Mouse (Mus musculus) neural tube, embryonic 10.5 days (tissue): ENCODE data around the gene Pknox1.

Experiments
- DNase-seq: peaks from one replicate; pipeline ENCODE4 v3.0.0-alpha.2; 2017; ENCODE audit warnings: low spot score; ENCODE audit errors: extremely low spot score

Gene Pknox1

DNA sequence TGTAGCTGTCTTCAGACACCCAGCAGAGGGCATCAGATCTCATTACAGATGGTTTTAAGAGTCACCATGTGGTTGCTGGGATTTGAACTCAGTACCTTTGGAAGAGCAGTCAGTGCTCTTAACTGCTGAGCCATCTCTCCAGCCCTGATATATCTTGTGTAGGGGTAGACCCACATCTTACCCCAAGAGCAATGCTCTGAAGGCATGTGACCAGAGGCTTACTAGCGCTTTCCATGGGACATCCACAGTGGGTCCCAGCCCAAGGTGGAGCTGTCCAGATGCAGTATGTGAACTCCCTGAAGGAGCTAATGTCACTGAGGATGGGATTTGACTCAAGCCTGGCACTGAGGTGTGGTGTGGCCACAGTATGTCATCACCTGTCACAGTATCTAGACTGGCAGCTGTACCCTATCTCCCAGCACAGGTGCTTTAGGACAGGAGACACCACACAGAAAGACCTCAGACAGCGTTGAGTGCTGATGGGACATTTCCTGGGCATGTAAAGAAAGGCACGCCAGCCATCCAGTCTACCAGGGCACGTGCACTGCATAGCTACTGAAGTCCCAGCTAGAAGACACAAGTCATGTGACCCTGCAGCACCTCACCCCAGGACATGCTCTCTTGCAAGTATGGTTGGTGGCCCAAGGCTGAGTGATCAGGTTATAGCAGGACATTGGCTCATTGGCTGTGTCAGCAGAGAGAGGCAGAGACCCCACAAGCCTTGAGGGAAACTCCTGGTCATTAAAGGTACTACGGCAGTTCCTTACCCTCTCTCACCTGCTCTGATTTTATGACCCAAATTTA is 81.9 kb downstream of the Pknox1 start:
- DNase-seq = no peak

DNA sequence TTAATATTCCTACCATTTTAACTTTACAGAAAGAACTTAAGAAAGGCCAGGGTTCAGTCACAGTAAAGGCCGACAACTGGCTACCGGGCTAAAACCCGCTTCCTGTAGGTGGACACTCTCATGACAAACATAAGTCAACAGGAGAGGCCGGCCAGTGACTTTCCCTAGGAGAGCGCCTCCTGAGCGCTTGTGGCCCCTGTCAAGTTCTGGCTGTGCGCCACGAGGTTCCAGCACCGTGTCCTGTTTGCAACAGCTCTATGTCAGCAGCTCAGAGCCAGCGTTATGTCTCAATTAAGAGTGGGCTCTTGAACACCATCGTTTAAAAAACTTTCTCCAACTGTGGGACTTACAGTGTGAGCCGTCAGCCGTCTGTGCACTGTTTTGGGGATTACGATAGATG is 87.6 kb downstream of the Pknox1 start:
- no peak for DNase-seq

DNA sequence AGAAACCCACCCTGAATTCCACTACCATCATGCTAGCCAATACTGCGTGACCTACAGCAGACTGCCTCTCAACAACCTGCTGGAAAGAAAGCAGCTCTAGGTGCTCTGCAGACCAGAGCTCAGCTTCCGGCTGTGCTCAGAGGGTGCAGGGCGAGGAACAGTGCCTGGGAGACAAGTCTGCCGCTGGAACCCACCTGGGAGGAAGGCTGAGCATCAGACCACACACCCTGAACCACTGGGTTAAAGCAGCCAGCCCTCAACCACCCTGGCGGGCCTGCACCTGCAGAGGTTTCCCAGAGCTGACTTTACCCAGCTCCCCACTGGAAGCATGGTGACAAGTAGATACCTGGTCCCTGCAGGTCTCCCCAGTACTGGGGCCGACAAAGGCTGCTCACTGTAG is 88.7 kb downstream of the Pknox1 start:
- DNase-seq = no peak

DNA sequence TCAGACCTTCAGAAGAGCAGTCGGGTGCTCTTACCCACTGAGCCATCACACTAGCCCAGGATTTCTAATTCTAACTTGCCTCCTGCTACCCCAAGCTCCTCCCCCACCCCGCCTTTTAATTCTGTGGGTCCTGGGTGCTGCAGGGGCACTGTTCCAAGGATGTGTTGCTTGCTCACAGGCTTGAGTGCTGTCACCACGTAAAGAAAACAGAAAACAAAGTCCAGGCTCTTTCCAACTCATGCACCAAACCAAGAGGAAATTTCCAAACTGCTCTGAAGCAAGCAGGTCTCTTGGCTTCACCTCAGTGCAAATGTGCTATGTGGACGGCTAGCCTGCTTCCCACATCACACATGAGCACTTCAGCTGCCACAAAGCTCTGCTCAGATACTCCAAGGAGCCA is 90.8 kb downstream of the Pknox1 start:
- no peak for DNase-seq

DNA sequence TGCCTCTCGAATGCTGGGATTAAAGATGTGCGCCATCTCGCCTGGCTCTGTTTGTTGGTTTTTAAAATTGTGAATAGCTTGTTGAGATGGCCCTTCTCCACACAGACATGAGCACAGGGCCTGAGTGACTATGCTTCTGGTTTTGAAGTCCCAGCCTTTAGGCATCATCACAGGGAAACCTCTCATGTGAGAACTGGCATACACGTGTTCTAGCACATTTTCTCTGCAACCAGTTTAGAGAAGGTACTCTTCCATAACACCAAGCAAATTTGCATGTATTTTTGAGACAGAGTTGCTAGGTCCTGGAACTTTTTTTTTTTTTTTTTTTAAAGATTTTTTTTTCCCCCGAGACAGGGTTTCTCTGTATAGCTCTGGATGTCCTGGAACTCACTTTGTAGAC is 92.1 kb downstream of the Pknox1 start:
- DNase-seq = no peak
